ENCODE assay signal across 8 mouse cellular contexts in the genomic region with DNA sequence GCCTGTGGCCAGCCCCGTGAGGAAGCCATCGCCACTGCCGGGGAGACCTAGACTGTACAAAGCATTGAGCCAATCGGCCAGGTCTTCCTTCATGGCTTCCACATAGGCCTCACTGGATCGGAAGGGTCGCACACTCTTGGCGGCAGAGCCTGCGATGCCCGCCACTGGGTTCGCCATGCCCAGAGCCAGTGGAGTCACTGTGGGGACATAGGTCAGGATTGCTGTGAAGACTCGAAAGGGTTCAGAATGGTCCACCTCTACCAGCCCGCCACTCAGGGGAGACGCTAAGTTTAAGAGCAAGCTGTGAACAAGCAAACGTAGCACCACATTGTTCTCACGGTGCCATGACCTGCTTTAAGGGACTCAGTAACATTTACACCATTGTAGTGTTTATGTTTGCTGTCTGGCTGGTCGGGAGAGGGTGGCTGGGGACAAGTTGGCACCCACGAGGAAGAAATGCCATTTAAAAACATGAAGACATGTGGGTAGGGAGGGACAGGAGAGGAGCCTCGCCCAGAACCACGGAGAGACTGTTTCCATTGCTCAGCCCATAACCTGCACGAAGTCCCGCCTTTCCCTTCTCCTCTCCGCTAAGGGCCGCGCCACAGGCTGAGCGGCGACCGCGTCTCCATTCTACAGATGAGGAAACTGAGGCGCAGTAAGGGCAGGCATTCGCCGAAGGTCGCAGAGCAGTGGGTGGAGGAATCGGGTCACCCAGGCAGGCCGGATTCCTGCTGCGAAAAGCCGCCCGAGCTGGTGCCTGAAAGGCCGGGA. TPM values are rescaled to one million over a fixed set of nuclear protein-coding genes. Genes with fewer than 3 reads are reported as not detected.
DNase-seq lines count a peak whose midpoint lies in the region; ATAC-seq and TF ChIP-seq lines count a peak whose summit lies in the region.

No protein-coding gene starts in this region.

- no peak for TF ChIP-seq CTCF in layer of hippocampus, adult 2 months (conservative IDR thresholded peaks at IDR 0.05)
- TF ChIP-seq CTCF in liver, embryonic 14.5 days (IDR thresholded peaks at IDR 0.05; ENCODE audit: low read depth): no peak

- no peaks in the 10 kb centered on the region for H3K9me3 ChIP-seq in liver, embryonic 14.5 days (ENCODE audit: control insufficient read depth, low read length)

- WGBS in liver, embryonic 14.5 days (ENCODE audit: insufficient replicate concordance): 24% methylated on average over 38 of the region's 38 CpGs

- no peak; the same call in 1 of the 2 replicates for ATAC-seq in liver, embryonic 14.5 days (ENCODE audit: insufficient read depth)

- intact Hi-C loops in heart, postnatal 36 days (cut with DNase I): loop anchor here (2.0 kb wide), 1 partner anchor 34 kb away; a partner anchor contains a TSS

- H3K4me2 ChIP-seq in liver, embryonic 14.5 days (ENCODE audit: low read depth): peak overlapping the region; percentile 77

- H3K4me3 ChIP-seq in layer of hippocampus, adult 2 months: peak overlapping the region; percentile 92
- peak overlapping the region; percentile 63 to 78 for H3K4me3 ChIP-seq in liver, embryonic 14.5 days (ENCODE audit: insufficient read depth in 1 of 2, low read depth in 2 of 2, low read length in 2 of 2)

- peak overlapping the region; percentile 62 for H3K9ac ChIP-seq in liver, embryonic 14.5 days (replicated peaks)

- H3K27ac ChIP-seq in layer of hippocampus, adult 2 months: peak overlapping the region; percentile 93
- H3K27ac ChIP-seq in liver, embryonic 14.5 days: no peak overlapping the region

- peaks cover 50% of the 10 kb centered on the region for H3K27me3 ChIP-seq in liver, embryonic 14.5 days (ENCODE audit: control insufficient read depth, insufficient read depth, low read length)
- no peaks in the 10 kb centered on the region for H3K27me3 ChIP-seq in splenic B cell, adult 2 months (ENCODE audit: control insufficient read depth, insufficient read depth, low read length, poor library complexity, severe bottlenecking)

- DNase-seq in layer of hippocampus, adult 2 months (ENCODE audit: low spot score in 2 of 2): no peak
- no peak for DNase-seq in layer of hippocampus, adult 9-10 months (ENCODE audit: low spot score)
- DNase-seq in ZHBTc4 (ENCODE audit: low read depth, low spot score) (peak; percentile 75), MN1 (ENCODE audit: low spot score) (no peak)
- DNase-seq in heart, postnatal 36 days: peak; percentile 15 to 39
- DNase-seq in liver, embryonic 14.5 days (ENCODE audit: low read depth in 3 of 3, low spot score in 3 of 3): no peak
- peak; percentile 17 for DNase-seq in splenic B cell, adult 2 months (ENCODE audit: low read depth, low spot score)
- DNase-seq in layer of hippocampus, adult 11-12 months (ENCODE audit: low spot score): no peak

- H3K36me3 ChIP-seq in liver, embryonic 14.5 days (replicated peaks; ENCODE audit: control insufficient read depth, insufficient read depth, low read depth): peaks cover 13% of the 10 kb centered on the region
- peaks cover 2% of the 10 kb centered on the region for H3K36me3 ChIP-seq in splenic B cell, adult 2 months (ENCODE audit: control insufficient read depth, insufficient read depth, low read length, poor library complexity, severe bottlenecking)

- H3K4me1 ChIP-seq in liver, embryonic 14.5 days (replicated peaks; ENCODE audit: control insufficient read depth in 2 of 2, insufficient read depth in 2 of 2, low read length in 1 of 2): peaks cover 5 to 10% of the 10 kb centered on the region in 2 experiments; a peak in 2 of 4 replicates

- TF ChIP-seq EP300 in liver, embryonic 14.5 days (IDR thresholded peaks at IDR 0.05; ENCODE audit: low read depth): no peak

RNA-seq across cellular contexts. Expression of a gene that starts 0.7 kb away (rescaled TPM):
- total RNA-seq in layer of hippocampus, adult 2 months (2021): 10 to 100 TPM; 93.6 to 97.7 TPM
- total RNA-seq in heart, postnatal 36 days (2021): 10 to 100 TPM; 17.5 to 18.7 TPM
- 10.9 and 11.3 TPM in 2 replicates for polyA plus RNA-seq in liver, embryonic 14.5 days (2012; rRNA removed)
- 12.1 and 17.1 TPM in 2 replicates for polyA plus RNA-seq in liver, embryonic 14.5 days (2014; fragmentation: Nextera tagmentation; extraction: Ambion mirVana)

RNA-seq across cellular contexts. Expression of a gene that starts 6.5 kb away (rescaled TPM):
- 10 to 100 TPM; 87.7 to 95.3 TPM for total RNA-seq in layer of hippocampus, adult 2 months (2021)
- 1 to 10 TPM; 5.1 to 9.5 TPM for total RNA-seq in heart, postnatal 36 days (2021)
- 0.21 and 0.32 TPM in 2 replicates for polyA plus RNA-seq in liver, embryonic 14.5 days (2012; rRNA removed)
- polyA plus RNA-seq in liver, embryonic 14.5 days (2014; fragmentation: Nextera tagmentation; extraction: Ambion mirVana): 0.34 and 0.38 TPM in 2 replicates

RNA-seq across cellular contexts. Expression of a gene that starts 34.3 kb away (rescaled TPM):
- total RNA-seq in layer of hippocampus, adult 2 months (2021): 10 to 100 TPM; 19.7 to 19.8 TPM
- total RNA-seq in heart, postnatal 36 days (2021): 10 to 100 TPM; 21.0 to 28.1 TPM
- polyA plus RNA-seq in liver, embryonic 14.5 days (2012; rRNA removed): 11.0 and 15.0 TPM in 2 replicates
- polyA plus RNA-seq in liver, embryonic 14.5 days (2014; fragmentation: Nextera tagmentation; extraction: Ambion mirVana): 11.1 and 11.8 TPM in 2 replicates

RNA-seq across cellular contexts. Expression of a gene that starts 34.6 kb away (rescaled TPM):
- total RNA-seq in layer of hippocampus, adult 2 months (2021): 100 to 1,000 TPM; 333 to 394 TPM
- 10 to 100 TPM; 85.9 to 93.8 TPM for total RNA-seq in heart, postnatal 36 days (2021)
- 185 and 220 TPM in 2 replicates for polyA plus RNA-seq in liver, embryonic 14.5 days (2012; rRNA removed)
- 113 and 132 TPM in 2 replicates for polyA plus RNA-seq in liver, embryonic 14.5 days (2014; fragmentation: Nextera tagmentation; extraction: Ambion mirVana)

Comparison
In these comparisons a context has a peak if more than half of its experiments do, and no peak if none do; other contexts are left out.
1. DNase-seq: peak in ZHBTc4 (single experiment), heart, postnatal 36 days (2 of 2) and splenic B cell, adult 2 months (single experiment); none in layer of hippocampus, adult 2 months (0 of 2), layer of hippocampus, adult 9-10 months (single experiment), liver, embryonic 14.5 days (0 of 3), MN1 (single experiment) and layer of hippocampus, adult 11-12 months (single experiment).
2. RNA of a gene that starts 0.7 kb away (total RNA-seq): 93.6 to 97.7 TPM in layer of hippocampus, adult 2 months; 17.5 to 18.7 TPM in heart, postnatal 36 days; every median in the first group is over 4 times any median in the second.
3. RNA of a gene that starts 6.5 kb away (total RNA-seq): 87.7 to 95.3 TPM in layer of hippocampus, adult 2 months; 5.1 to 9.5 TPM in heart, postnatal 36 days; every median in the first group is over 4 times any median in the second.